Mouse (Mus musculus) embryonic facial prominence, embryonic 14.5 days (tissue): ENCODE measurements around the gene Hist1h4c. TPM values are rescaled to one million over a fixed set of nuclear protein-coding genes. Genes with fewer than 3 reads are reported as not detected.

Source experiments
- ATAC-seq: fragments of 200-750 bp; cut with Nextera tagmentation; 2 replicates; pipeline ENCODE4 v1.8.0; 2017; ENCODE audit warnings: low read depth, moderate number of reproducible peaks, moderate TSS enrichment
- DNase-seq: peaks from one replicate; pipeline ENCODE4 v3.0.0-alpha.2; 2015; ENCODE audit warnings: low spot score
- H3K27ac ChIP-seq: fragments of 300-500 bp; sonication (generic); replicated peaks from 2 replicates; pipeline ENCODE4 v1.5.1; 2014; ENCODE audit warnings: low read depth, mild to moderate bottlenecking, low read length, moderate library complexity
- H3K27me3 ChIP-seq: fragments of 300-500 bp; sonication (generic); replicated peaks from 2 replicates; pipeline ENCODE4 v1.6.1; 2014; ENCODE audit warnings: low read length; ENCODE audit not compliant: control insufficient read depth, insufficient read depth
- H3K36me3 ChIP-seq: fragments of 300-500 bp; sonication (generic); 2 replicates; pipeline ENCODE4 v1.6.1; 2014; ENCODE audit warnings: low read length, mixed read lengths; ENCODE audit not compliant: control insufficient read depth, insufficient read depth
- H3K4me1 ChIP-seq: fragments of 300-500 bp; sonication (generic); 2 replicates; pipeline ENCODE4 v1.6.1; 2014; ENCODE audit warnings: antibody characterized with exemption, low read length; ENCODE audit not compliant: control insufficient read depth, insufficient read depth
- H3K4me2 ChIP-seq: fragments of 300-500 bp; sonication (generic); 2 replicates; pipeline ENCODE4 v1.6.1; 2014; ENCODE audit warnings: low read depth, mild to moderate bottlenecking, low read length, moderate library complexity, mixed read lengths
- H3K4me3 ChIP-seq: fragments of 300-500 bp; sonication (generic); 2 replicates; pipeline ENCODE4 v1.5.1; 2014; ENCODE audit warnings: low read depth, mild to moderate bottlenecking, low read length
- H3K9ac ChIP-seq: fragments of 300-500 bp; sonication (generic); 2 replicates; pipeline ENCODE4 v1.6.1; 2014; ENCODE audit warnings: low read depth, mild to moderate bottlenecking, low read length, moderate library complexity, mixed read lengths
- H3K9me3 ChIP-seq: fragments of 300-500 bp; sonication (generic); 2 replicates; pipeline ENCODE4 v1.6.1; 2016; ENCODE audit warnings: low read length; ENCODE audit not compliant: control insufficient read depth
- WGBS: fragments of 180-500 bp; shearing (Covaris S2); extraction: QIAGEN DNeasy Blood & Tissue Kit; methylation state at CpG from one replicate; pipeline ENCODE4 v1.1.7; 2014; 5-methylcytosine and 5-hydroxymethylcytosine counted together
- microRNA-seq: library from miRNA; unstranded; fragments of <30 nt; microRNA quantifications from one replicate; pipeline ENCODE4, GENCODE M21; 2016; ENCODE audit warnings: borderline number of aligned reads
- polyA plus RNA-seq: library from polyadenylated mRNA; unstranded; fragments of >200 nt; fragmentation: Nextera tagmentation; extraction: Ambion mirVana; gene quantifications from 2 replicates; pipeline ENCODE4 v1.2.1, GENCODE M21; 2014

Gene Hist1h4c
- polyA plus RNA-seq, 1 experiment from 2014 or later = 5.8 TPM

GRCm38 (mm10) chr13:23659636-23660366, 38.5 kb downstream of the Hist1h4c start:
- H3K4me3 ChIP-seq = no peak overlapping the region
- no peaks in the 10 kb centered on the region for H3K9me3 ChIP-seq
- ATAC-seq (no peak), DNase-seq (peak; percentile 7)
- no peaks in the 10 kb centered on the region for H3K36me3 ChIP-seq
- 70% methylated on average over 6 of the region's 6 CpGs for WGBS
- H3K4me1 ChIP-seq = no peaks in the 10 kb centered on the region
- no peak overlapping the region for H3K27ac ChIP-seq
- no peak overlapping the region for H3K4me2 ChIP-seq
- H3K27me3 ChIP-seq = no peaks in the 10 kb centered on the region
- no peak overlapping the region for H3K9ac ChIP-seq

Small RNA genes lying within 50 kb of the gene (microRNA-seq; reads per million reads assigned to microRNA genes)
- gene Gm44314 (not detected), gene Gm44350 (not detected)

Other genes starting within 250 kb of the Hist1h4c start
- gene Btn1a1, start 232.6 kb downstream of the Hist1h4c start, polyA plus RNA-seq = 0.18 TPM in 1 of 2 replicates, not detected in the other
- 0.40 and 0.51 TPM in 2 replicates for gene Btn2a2, start 209.6 kb downstream of the Hist1h4c start, polyA plus RNA-seq
- 5.1 and 5.6 TPM in 2 replicates for gene Hist1h4h, start 167.4 kb downstream of the Hist1h4c start, polyA plus RNA-seq
- 5.2 and 7.0 TPM in 2 replicates for gene Hist1h2af, start 164.5 kb downstream of the Hist1h4c start, polyA plus RNA-seq
- gene Hist1h3g, start 163.0 kb downstream of the Hist1h4c start, polyA plus RNA-seq = 3.7 and 4.1 TPM in 2 replicates
- 0.76 and 0.77 TPM in 2 replicates for gene Hist1h2bh, start 155.1 kb downstream of the Hist1h4c start, polyA plus RNA-seq
- 0.71 and 1.0 TPM in 2 replicates for gene Hist1h3f, start 154.4 kb downstream of the Hist1h4c start, polyA plus RNA-seq
- 0.84 and 0.88 TPM in 2 replicates for gene Hist1h4f, start 146.8 kb downstream of the Hist1h4c start, polyA plus RNA-seq
- gene Hist1h1d, start 145.2 kb downstream of the Hist1h4c start, polyA plus RNA-seq = 0.60 TPM in 2 replicates
- gene Hist1h3e, start 136.1 kb downstream of the Hist1h4c start, polyA plus RNA-seq = 4.4 and 6.1 TPM in 2 replicates
- 93.4 and 108 TPM in 2 replicates for gene Hist1h2ae, start 127.2 kb downstream of the Hist1h4c start, polyA plus RNA-seq
- 5.1 and 5.3 TPM in 2 replicates for gene Hist1h2bg, start 127.1 kb downstream of the Hist1h4c start, polyA plus RNA-seq
- gene Hist1h2bf, start 124.3 kb downstream of the Hist1h4c start, polyA plus RNA-seq = 3.6 and 4.1 TPM in 2 replicates
- 1.6 and 2.8 TPM in 2 replicates for gene Hist1h2ad, start 124.1 kb downstream of the Hist1h4c start, polyA plus RNA-seq
- gene Hist1h3d, start 122.7 kb downstream of the Hist1h4c start, polyA plus RNA-seq = 5.2 and 7.2 TPM in 2 replicates
- gene Hist1h4d, start 116.9 kb downstream of the Hist1h4c start, polyA plus RNA-seq = 74.5 and 84.0 TPM in 2 replicates
- 1.5 and 2.2 TPM in 2 replicates for gene Hist1h2be, start 77.3 kb downstream of the Hist1h4c start, polyA plus RNA-seq
- gene Hist1h1e, start 75.9 kb downstream of the Hist1h4c start, polyA plus RNA-seq = 12.8 and 15.7 TPM in 2 replicates
- 1.2 and 1.3 TPM in 2 replicates for gene Hist1h2ac, start 14.5 kb downstream of the Hist1h4c start, polyA plus RNA-seq
- 52.7 and 78.2 TPM in 2 replicates for gene Hist1h2bc, start 14.3 kb downstream of the Hist1h4c start, polyA plus RNA-seq
- 0.19 and 0.31 TPM in 2 replicates for gene Hist1h1t, start 2.6 kb downstream of the Hist1h4c start, polyA plus RNA-seq
- gene Hfe, start 12.4 kb upstream of the Hist1h4c start, polyA plus RNA-seq = 9.6 and 10.3 TPM in 2 replicates
- 36.1 and 37.8 TPM in 2 replicates for gene Hist1h1c, start 40.4 kb upstream of the Hist1h4c start, polyA plus RNA-seq
- 5.1 and 7.5 TPM in 2 replicates for gene Hist1h3c, start 47.1 kb upstream of the Hist1h4c start, polyA plus RNA-seq
- 1.2 and 2.1 TPM in 2 replicates for gene Hist1h2bb, start 48.3 kb upstream of the Hist1h4c start, polyA plus RNA-seq
- gene Hist1h2ab, start 52.7 kb upstream of the Hist1h4c start, polyA plus RNA-seq = 30.2 and 32.6 TPM in 2 replicates
- gene Hist1h3b, start 53.8 kb upstream of the Hist1h4c start, polyA plus RNA-seq = 6.6 and 11.5 TPM in 2 replicates
- gene Hist1h4b, start 58.6 kb upstream of the Hist1h4c start, polyA plus RNA-seq = 3.5 and 4.7 TPM in 2 replicates
- gene Hist1h4a, start 62.8 kb upstream of the Hist1h4c start, polyA plus RNA-seq = 0.68 and 0.74 TPM in 2 replicates
- 3.7 and 4.9 TPM in 2 replicates for gene Hist1h3a, start 63.9 kb upstream of the Hist1h4c start, polyA plus RNA-seq
- 3.2 and 3.5 TPM in 2 replicates for gene Hist1h1a, start 65.2 kb upstream of the Hist1h4c start, polyA plus RNA-seq
- gene Trim38, start 71.5 kb upstream of the Hist1h4c start, polyA plus RNA-seq = 0.31 TPM in 1 of 2 replicates, not detected in the other
- not detected in 2 replicates for gene Slc17a2, start 108.5 kb upstream of the Hist1h4c start, polyA plus RNA-seq
- 0.52 and 0.56 TPM in 2 replicates for gene Slc17a3, start 141.0 kb upstream of the Hist1h4c start, polyA plus RNA-seq
- not detected in 2 replicates for gene Slc17a1, start 169.3 kb upstream of the Hist1h4c start, polyA plus RNA-seq
- gene Slc17a4, start 216.6 kb upstream of the Hist1h4c start, polyA plus RNA-seq = 0.10 TPM in 1 of 2 replicates, not detected in the other
- gene Hist1h2ba, start 235.7 kb upstream of the Hist1h4c start, polyA plus RNA-seq = not detected in 2 replicates
- not detected in 2 replicates for gene Hist1h2aa, start 236.0 kb upstream of the Hist1h4c start, polyA plus RNA-seq